Mouse (Mus musculus): Measurements from ENCODE around the gene Ptprt.

Ptprt gene

DNA sequence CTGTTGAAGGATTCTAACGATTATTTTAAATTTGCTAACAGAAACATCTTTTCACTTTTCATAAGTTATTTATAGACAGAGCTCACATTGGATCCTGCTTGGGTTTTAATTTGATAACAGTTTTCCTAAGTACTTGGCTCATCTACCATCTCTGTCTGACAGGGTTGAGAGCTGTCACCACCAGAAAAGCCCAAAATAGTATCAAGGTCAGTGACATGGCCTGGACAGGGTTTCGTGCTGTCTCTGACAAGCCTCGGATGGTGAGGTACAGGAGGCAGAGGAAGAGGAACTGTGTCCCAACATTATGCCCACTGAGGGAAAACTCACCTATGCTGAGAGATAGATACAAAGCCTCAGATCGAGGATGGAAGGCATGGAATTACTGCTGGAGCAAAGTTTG, 79.3 kb downstream of the Ptprt start:
- no peak for DNase-seq

DNA sequence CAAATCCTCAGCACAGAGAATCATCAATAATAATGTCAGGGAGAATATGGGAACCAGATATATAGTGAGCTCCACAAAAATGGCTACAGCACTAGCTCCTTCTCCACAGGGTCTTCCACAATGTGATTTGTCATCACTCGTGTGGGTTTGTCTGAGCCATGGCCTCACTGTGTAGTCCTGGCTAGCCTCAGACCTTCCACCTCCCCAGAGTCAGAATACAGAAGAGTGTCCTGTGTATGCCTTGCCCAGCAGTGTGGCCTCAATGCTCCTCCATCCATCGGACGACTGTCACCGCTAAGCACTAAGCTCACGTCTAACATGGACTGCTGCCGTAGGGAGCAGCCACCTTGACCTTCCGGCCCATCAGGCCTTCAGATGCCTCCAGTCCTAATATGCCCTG, 83.1 kb downstream of the Ptprt start:
- no peak for DNase-seq

DNA sequence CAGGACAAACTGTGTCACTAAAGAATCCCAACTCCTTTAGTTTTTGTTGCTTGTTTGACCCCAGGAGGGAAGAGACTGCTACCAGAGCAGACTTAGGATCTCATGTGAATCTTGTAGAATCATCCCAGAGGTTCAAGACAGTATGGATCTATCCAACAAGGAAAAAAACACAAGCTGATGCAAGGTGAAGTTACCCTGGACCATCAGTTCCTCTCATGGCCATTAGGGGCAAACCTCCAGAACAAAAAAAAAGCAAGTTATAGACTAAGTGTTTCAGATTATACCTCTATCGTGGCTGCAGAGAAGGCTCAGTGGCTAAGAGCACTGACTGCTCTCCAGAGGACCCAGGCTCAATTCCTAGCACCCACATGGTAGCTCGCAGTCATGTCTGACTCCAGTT, 88.1 kb downstream of the Ptprt start:
- DNase-seq = no peak

DNA sequence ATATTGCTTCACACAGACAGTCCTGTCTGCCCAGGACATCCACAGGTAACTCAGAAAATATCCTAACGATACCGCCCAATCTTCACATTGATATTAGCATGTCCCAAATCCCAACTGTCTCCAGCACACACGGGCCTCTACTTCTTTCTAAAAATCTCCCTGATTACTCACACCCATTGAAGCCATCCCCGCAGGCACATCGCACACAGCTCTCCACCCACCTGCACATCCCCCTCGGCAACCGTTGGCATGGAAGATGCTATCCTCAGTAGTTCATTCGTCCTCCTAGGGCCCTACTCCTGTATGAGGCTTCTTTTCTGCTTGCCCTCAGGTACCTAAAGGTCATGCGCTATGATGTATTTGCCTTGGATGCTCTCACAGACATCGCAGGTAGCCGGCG, 89.9 kb downstream of the Ptprt start:
- DNase-seq = no peak

DNA sequence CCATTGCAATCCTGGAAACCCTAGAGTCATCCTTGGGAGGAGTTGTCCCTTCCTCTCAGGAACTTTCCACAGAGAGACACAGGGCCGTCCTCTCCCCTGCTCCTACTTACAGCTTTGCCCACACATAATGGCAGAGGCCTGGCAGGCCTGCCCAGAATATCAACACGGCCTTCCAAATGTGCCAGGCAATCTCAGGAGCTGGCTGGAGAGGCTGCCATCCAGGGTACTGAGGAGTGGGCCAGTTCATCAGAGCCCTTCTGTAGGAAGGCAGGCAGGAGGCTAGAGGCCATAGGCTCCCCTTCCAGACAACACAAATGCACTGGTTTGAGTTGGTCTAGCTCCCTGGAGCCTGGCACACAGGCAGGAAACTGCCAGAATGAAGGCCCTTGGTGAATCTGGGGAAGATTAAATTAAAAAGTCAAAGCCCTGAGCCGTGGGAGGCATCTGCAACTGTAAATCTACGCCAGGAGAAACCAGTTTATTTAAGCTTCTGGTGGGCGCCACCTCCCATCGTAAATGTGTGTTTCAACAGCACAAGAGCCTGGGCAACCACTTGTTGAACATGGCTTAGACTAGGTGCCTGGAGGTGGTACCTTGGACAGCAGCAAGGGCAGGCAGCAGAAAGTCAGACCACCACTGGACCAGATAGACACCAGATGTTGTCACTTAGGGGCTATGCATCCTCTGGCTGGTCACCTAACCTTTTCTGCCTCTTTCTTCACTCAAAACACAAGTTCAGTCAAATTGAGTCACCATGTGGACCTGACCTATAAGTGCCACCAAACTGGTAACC, 92.4 kb downstream of the Ptprt start:
- DNase-seq = no peak

DNA sequence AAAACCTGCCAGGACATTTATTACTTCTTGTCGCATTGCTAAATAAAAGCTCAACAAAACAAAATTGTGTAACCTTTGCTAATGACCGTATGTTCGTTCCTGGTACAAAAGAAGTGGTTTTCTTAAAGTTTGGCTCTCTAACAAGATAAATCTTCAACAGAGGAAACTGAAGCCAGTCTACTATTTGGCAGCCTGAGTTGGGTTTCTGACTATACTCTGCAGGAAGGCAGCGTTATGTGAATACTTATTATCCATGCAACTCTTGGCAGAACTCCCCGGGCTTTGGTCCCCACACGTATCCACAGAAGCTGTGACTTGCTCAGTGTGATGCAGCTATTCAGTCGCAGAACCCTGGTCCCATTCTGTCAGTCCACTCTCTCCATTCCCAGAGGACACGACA, 112.6 kb downstream of the Ptprt start:
- no peak for DNase-seq

DNA sequence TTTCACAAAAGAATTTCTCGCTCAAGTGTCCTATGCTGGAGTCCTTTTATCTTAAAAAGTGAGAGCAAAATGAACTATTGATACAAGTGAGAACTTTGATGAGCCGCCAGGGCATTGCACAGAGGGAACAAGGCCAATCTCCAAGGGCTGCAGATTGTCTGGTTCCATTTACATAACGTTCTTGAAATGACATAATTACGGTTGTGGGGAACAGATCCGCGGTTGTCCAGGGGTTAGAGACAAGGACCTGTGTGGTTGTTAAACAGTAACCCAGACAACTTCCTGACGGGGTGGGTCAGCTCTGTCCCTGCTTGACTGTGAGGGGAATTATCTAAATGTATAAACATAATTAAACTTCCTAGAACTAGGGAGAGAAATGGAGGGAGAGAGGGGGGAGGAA, 129.3 kb downstream of the Ptprt start:
- DNase-seq = peak in 1 of 2 experiments; percentile 6

DNA sequence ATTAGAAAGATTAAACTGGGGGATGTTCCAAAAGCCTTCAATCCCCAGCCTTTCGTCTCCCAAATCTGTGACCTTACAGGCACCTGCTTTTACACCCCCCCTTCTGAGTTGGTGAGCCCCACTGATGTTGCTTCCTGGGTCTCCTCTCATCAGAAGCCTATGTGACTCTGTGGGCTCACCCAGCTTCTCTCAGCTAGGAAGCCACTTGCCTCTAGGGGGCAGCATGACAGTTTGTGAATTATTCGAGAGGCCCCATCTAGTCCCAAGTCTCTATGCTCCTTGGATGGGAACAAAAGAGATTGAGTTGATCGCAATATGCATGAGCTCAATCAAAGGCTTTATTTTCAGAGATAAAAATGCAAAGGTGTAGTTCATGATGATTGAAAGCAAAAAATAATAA, 132.0 kb downstream of the Ptprt start:
- peak in 1 of 2 experiments; percentile 34 for DNase-seq

DNA sequence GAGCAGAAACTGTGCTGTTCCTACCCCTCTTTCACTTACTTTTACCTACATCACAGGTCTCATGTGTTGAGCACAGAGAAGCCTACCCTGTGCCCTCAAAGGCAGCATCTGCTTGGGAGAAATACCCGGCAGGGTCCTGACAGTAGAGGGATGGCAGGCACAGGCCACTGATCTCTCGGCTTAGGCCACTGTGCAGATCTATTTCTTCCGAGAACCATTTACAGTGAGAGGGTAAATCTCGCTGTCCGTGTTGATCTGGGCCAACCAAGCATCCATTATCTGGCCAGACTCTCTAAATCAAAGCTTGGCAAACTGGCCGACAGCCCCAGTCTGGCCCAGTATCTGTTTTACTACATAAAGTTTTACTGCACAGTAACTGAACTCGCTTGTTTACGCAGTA, 145.0 kb downstream of the Ptprt start:
- DNase-seq = no peak

DNA sequence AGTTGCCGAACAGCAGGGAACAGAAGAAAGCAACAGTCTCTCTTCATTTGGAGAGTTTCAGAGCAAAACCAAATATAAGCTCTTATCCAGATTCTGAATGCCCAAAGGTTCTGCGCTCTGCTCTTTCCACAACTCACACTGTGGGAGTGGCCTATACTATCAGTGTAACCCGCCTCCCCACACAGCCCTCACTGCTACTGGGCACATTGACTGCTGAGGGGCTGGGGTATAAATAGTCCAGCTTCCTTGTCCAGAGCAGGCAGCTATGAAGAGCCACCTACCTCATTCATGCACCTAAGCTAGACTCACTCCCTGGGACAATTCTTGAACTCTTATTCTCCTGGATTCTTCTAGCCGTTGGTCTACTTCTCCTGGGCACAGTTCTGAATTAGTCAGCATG, 147.9 kb downstream of the Ptprt start:
- DNase-seq = no peak

DNA sequence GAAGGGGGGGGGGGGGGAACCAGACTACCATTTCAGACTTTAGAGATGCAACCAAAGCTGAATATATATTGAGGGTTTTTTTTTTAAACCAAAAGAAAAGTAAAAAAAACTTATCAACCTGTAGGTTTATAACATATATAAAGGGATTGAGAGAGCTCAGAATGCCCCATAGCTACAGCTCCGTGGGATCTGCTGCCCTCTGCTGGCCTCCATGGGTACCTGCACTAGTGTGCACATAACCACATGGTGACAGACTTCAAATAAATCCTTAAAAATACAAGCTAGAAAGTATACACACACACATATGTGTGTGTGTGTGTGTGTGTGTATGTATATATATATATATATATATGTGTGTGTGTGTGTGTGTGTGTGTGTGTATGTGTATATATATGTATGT, 148.9 kb downstream of the Ptprt start:
- DNase-seq = peak in 1 of 2 experiments; percentile 19

DNA sequence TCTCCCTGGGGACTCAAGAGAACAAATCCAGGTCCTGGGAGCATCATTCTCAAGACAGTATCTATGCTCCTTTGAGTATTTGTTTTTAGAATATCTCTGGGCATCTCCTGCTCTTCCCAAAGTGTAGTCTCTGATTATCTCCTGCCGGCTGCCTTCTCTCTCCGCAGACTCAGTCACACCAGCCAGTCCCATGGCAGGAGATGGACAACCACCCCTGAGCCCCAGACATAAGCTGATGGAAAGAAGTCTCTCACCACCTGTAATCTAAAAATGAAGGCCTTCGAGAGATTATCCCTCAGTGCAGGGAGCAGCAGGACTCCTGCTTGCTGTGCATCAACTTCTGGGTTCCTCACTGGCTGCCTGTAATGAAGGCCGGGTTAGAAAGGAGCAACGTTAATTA, 151.9 kb downstream of the Ptprt start:
- DNase-seq = no peak

DNA sequence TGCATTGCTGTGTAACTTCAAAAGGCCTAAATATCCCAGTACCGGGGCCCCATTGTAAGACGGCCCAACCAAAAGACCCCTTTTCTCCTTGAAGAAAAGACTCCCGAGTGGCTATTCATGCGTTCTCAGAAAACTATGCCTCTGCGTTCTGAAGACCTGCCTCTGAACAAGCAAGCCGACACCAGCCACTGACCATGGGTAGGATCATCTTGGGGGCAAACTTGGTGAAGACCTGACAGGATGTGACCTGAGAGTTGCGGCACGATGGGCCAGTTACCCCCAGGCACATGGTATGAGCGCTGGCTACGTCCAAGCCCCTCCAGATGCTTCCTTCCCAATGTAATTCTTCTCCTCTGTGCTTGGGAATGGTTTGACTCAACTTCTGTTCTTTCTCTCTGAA, 153.3 kb downstream of the Ptprt start:
- DNase-seq = no peak

DNA sequence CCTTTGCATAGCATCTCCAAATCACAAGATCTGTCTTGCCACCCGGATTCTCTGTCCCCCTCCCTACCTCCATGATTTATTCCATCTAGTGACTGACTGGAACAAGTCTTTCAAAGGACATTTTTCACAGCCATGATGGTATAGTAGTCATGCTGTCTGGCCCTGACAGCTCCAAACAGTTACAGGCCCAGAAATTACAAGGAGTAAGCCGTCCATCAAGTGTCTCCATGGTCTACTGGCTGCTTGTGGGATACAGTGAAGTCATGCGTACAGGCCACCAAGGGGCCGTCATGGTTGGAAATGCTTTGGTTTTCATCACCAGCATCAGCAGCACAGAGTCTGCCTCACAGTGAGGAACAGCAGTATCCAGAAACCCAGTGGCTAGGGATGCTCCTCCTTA, 156.1 kb downstream of the Ptprt start:
- no peak for DNase-seq

DNA sequence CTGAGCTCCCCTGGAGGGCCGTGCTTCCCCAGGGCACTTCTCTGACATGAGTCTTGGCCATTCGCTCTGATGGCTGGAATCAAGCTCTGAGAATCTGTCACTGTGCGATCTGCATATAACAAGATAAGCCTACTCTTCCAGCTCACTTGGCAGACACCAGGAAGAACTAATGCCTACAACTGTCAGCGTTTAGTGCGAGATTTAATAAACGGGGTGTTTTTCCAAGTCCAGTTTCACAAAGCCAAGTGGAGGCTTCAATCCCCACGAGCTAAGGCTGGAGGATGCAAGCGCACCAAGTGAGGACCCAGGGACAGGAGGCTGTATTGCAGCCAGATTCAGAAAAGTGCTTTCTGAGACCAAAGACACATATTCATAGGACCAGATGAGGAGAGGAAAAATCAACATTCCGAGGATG, 161.4 kb downstream of the Ptprt start:
- no peak for DNase-seq

DNA sequence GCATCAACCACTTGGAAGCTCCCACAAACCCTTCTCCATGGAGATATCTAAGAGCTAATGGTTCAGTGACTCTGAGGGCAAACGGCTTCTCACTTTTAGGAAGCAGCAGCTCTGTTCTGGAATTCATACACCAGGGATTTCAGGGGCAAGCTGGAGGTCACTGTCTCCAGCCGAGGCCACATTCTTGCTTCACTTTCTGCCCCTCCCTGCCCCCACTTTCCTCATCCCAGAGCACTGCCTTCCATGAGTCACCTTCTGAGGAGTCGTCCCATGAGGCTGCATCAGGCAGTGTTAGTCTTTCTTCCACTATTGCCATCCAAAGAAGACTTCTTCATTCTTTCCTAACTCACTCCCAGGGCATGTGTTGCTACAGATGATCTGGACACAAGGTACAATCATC, 162.8 kb downstream of the Ptprt start:
- no peak for DNase-seq

DNA sequence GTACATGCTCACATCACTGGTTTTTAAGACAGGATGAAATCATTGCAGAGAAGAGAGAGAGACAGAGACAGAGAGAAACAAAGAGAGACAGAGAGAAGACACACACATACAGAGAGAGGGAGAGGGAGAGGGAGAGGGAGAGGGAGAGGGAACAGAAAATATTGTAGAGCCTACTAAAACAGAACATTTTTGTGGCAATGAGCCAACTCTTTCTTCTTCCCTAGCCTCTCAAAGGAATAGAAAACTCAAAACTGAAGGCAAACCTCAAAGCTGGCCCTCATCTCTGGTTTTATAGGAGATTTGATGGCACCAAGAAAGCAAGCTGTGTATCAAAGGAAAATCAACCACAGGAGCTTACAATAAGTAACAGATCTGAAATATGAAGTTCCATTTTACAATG, 176.9 kb downstream of the Ptprt start:
- DNase-seq = no peak

DNA sequence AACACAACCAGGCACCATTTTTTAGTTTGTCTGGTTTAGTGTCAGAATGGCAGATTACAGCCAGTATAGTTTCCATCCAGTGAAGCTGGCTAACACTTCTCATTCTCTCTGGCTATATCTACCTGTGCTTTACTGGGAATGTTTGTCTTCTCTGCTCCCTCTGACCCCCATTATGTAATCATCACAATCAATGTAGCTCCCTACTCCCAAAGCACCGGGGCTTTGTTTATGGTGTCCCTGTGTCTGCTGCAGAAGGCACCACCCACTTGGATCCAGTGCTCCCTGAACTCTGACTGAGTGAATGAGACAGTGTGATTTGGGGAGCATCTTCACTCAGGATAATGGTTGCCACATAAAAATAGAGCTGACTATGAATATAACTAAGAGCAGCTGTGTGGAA, 217.8 kb downstream of the Ptprt start:
- no peak for DNase-seq

DNA sequence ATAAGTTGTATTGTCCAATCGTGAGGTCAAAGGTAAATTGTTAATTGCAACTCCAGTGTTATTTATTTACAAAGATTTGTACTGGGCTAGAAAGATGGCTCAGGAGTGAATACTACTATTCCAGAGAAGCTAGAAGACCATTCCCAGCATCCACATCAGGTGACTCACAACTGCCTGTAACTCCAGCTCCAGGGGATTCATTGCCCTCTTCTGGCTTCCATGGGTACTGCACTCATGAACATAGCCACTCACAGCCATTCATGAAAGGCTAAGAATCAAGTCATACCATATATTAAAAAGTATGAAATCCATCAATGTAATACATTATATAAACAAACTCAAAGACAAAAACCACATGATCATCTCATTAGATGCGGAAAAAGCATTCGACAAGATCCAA, 224.3 kb downstream of the Ptprt start:
- DNase-seq = peak in 1 of 2 experiments; percentile 36

DNA sequence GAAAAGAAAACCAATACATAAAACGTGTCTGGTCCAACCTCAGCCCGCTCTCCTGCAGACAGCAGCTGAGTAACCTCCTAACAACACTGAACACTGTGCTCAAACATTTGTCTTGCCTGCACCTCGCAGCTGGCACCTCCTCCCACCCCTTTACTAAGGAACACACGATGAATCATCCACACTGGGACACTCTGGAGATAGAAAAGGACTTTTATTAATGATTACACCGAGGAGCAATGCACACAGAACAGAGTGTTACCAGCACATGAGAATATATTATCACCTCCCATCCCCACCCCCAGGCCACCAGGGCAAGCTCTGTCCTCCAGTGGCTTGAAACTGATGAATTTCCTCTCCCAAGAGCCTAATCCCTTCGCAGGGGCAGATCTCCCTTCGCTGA, 230.8 kb downstream of the Ptprt start:
- DNase-seq = no peak

DNA sequence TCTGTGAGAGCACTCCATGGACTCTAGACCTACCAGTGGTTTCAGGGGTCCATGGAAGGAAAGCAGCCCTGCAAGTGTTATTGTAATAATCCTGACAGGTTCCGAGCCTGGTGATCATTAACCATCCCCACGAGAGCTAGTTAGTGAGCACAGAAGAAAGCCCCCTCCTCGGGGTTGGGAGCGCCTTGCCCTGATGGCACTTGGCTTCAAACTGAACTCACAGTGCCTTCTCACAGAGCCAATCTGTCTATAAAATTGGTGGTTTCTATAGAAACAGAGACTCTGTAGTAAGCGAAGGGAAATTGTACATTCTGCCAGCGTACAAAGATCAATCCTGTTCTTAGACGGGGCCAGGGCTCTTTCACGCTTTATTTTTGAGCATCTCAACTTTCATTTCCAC, 234.8 kb downstream of the Ptprt start:
- no peak for DNase-seq

DNA sequence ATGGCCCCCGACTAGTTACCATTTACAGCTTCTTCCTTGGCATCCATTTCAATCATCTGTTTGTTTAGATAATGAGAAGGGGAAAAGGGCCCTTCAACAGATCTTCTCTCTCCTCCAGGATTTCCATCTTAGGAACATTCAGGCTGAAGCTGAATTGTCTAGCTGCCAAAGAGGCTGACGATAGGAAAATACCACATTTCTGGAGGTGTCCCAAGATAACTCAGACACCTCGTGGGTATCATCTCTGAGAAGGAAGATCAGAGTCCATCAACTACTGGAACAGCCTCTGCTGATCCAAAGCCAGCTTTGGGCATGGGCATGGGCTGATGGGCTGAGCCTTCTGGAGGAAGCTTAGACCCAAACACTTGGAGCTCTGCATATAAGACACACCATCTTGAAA, 242.8 kb downstream of the Ptprt start:
- no peak for DNase-seq

DNA sequence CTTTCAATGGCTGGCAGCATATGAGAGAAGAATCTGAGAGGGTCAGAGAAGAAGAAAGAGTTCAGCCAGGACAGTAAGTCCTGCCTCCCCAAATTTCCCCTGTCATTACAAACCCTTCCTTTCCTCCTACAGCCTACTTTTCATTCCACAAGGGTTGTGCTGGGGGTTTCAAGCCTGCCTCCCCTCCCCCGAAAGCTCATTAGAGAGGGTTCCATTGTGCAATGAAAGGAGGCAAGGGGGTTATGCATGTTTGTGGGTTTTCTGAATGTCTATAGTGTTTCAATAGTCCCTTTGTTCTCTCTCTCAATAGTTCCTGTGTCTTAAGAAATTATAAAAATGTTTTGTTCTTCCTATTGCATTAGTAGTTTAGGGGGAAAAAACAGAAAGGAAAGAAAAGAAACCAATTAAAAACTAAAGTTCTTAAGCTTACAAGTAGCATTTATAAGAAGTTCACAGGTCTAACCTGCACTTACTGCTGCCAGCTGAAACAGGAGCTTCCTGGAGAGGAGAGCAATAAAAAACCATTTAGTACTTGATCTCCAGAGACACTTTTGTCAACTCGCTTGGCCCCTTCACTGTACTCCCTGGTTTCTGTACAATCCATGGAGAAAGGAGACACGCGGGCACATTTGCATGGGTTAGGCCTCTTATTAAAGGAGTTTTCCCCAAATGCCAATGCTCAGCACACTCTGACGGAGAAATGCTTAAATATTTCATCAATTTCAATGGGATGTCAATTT, 247.7 kb downstream of the Ptprt start:
- no peak for DNase-seq

DNA sequence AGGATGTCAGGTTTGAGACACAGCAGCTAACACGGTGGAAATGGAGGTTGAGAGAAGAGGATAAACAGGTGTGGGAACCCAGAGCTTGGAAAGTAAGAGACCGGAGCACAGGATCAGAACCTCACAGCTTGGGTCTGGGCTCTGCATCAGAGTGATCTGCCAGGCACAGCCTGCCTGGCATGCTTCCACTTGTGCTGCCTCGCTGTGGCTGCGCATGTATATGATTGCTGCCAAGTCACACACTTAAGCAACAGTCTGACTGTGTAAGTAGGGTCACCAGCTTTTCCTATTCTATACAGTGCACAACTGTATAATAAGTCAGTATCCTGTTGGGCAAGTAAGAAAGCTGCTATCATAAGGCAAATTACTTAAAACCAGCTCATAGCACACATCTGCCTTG, 249.9 kb downstream of the Ptprt start:
- DNase-seq = no peak

DNA sequence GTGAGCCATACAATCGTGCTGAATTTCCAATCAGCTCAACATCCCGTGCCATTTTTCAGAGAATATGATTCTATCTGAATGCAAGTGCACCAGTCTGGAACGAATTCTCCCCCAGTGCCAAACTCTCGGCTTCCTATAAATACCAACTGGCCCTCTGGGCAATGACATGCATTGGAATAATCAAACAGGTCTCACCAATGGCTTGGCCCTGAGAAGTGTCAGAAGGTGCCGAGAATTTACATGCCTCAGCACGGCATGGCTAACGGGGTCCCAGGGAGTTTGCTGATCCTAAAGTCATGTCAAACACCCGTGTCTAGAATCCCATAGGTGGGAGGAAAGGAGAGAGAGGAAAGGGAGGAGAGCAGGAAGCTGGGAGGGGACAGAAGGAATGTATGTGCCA, 251.7 kb downstream of the Ptprt start:
- no peak for DNase-seq

Measured in kidney, postnatal 36 days (tissue).